Mouse (Mus musculus): ENCODE measurements around the gene Idh1.

DNA sequence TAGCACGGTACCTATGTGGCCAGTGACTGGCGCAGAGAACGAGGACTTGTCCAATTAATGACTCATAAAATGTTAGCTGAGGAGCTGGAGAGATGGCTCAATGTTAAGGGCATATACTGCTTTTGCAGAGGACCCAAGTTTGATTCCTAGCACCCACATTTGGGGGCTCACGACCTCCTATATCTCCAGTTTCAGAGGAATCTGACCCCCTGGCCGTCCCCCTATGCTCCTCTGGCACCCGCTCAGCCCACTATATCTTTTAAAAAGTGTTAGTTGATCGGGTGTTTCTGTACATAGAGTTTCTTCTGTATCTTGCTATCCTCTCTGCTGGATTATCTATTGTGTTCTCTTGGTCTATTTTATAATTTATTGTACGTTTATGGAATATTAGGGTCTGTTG lies 1.3 kb downstream of the Idh1 start:
- TF ChIP-seq CEBPB (IDR thresholded peaks at IDR 0.05; ENCODE audit: insufficient read depth, poor library complexity, severe bottlenecking): no peak
- TF ChIP-seq USF1 (IDR thresholded peaks at IDR 0.05; ENCODE audit: low read depth): no peak
- no peak for TF ChIP-seq MAX (IDR thresholded peaks at IDR 0.05; ENCODE audit: low read depth)
- no peak for TF ChIP-seq POLR2A (IDR thresholded peaks at IDR 0.05; ENCODE audit: insufficient read length, low read depth)
- no peak for TF ChIP-seq MYOG (IDR thresholded peaks at IDR 0.05; ENCODE audit: control insufficient read depth in 1 of 3, insufficient read depth in 1 of 3, insufficient read length in 2 of 3, low read depth in 2 of 3)
- TF ChIP-seq TCF12 (IDR thresholded peaks at IDR 0.05; ENCODE audit: insufficient read depth, poor library complexity, severe bottlenecking): no peak
- no peak for TF ChIP-seq TCF3 (IDR thresholded peaks at IDR 0.05; ENCODE audit: insufficient read length, low read depth)

Data from myocyte (in vitro differentiated cells).